Mouse (Mus musculus) embryonic facial prominence, embryonic 13.5 days (tissue): ENCODE measurements at regions not wholly inside any gene's neighbourhood (a gene's known extent, or its start where the extent isn't known, plus 50 kb on each side); places are given as distances from the start of the nearest gene placed in this dataset.
A peak's percentile ranks its signal among the peaks of the same experiment; 100 is the strongest.

Experiments
- ATAC-seq: fragments of 200-750 bp; cut with Nextera tagmentation; 2 replicates; pipeline ENCODE4 v1.8.0; 2017; ENCODE audit warnings: low read depth; ENCODE audit not compliant: insufficient number of reproducible peaks, insufficient read depth, low FRiP score, low TSS enrichment
- H3K27ac ChIP-seq: fragments of 300-500 bp; sonication (generic); 2 replicates; pipeline ENCODE4 v1.5.1; 2015; ENCODE audit warnings: moderate library complexity, mild to moderate bottlenecking, inconsistent platforms
- H3K27me3 ChIP-seq: fragments of 300-500 bp; sonication (generic); 2 replicates; pipeline ENCODE4 v1.6.1; 2015; ENCODE audit warnings: mild to moderate bottlenecking, inconsistent platforms
- H3K36me3 ChIP-seq: fragments of 300-500 bp; sonication (generic); 2 replicates; pipeline ENCODE4 v1.6.1; 2015; ENCODE audit warnings: mild to moderate bottlenecking, inconsistent platforms
- H3K4me1 ChIP-seq: fragments of 300-500 bp; sonication (generic); 2 replicates; pipeline ENCODE4 v1.6.1; 2015; ENCODE audit warnings: inconsistent platforms
- H3K4me2 ChIP-seq: fragments of 300-500 bp; sonication (generic); 2 replicates; pipeline ENCODE4 v1.6.1; 2015; ENCODE audit warnings: moderate library complexity, mild to moderate bottlenecking, inconsistent platforms
- H3K4me3 ChIP-seq: fragments of 300-500 bp; sonication (generic); 2 replicates; pipeline ENCODE4 v1.5.1; 2015; ENCODE audit warnings: mild to moderate bottlenecking, inconsistent platforms
- H3K9ac ChIP-seq: fragments of 300-500 bp; sonication (generic); 2 replicates; pipeline ENCODE4 v1.6.1; 2015; ENCODE audit warnings: mild to moderate bottlenecking, inconsistent platforms
- H3K9me3 ChIP-seq: fragments of 300-500 bp; sonication (generic); 2 replicates; pipeline ENCODE4 v1.6.1; 2016; ENCODE audit warnings: inconsistent platforms
- WGBS: fragments of 180-500 bp; shearing (Covaris S2); methylation state at CpG from one replicate; pipeline ENCODE4 v1.1.7; 2015; ENCODE audit warnings: mixed read lengths; 5-methylcytosine and 5-hydroxymethylcytosine counted together

DNA sequence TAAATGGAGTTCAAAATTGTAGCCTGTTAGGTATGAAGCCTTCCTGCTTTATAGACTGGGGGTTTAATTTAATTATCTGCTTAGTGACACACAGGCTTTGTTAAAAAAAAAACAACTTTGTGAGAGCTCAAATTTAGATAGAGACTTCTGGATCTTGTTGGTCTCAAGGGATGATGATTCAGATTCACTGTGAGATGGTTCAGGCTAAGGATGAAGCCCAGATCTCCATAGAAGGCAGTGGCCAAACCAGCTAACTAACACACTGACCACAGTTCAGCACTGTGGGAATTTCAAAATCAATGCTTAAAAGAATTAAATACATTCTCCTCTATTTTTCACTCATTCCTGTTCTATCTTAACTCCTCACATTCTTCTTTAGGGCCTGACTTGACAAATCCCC is 395.7 kb upstream of the Zeb2 start:
- Histone ChIP-seq H3K9ac (no peak overlapping the region), H3K27ac (no peak overlapping the region), H3K4me3 (no peak overlapping the region), H3K36me3 (no peaks in the 10 kb centered on the region), H3K4me1 (0 out of 2 replicates have a peak, but pooled peaks cover 4% of the 10 kb centered on the region), H3K9me3 (no peaks in the 10 kb centered on the region), H3K27me3 (no peaks in the 10 kb centered on the region), H3K4me2 (no peak overlapping the region)
- no peak for ATAC-seq

DNA sequence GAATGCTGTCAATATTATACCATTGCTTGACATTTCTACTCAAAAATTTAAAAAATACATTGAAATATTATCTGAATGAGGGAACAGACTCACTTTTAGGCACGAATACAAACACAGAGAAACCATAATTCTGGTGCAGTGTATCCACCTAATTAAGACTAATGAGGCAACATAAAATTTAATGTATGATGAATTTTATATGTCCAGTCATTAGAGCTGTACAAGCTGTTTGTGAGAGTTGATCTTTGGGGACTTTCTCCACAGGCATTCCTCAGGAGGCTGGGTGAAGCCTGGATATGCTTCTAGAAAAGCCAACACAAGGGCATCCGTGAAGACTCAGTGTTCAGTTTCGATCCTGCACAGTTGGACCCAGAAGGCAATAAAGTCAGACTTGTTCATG is 394.6 kb upstream of the Zeb2 start:
- Histone ChIP-seq H3K4me3 (no peak overlapping the region), H3K4me2 (no peak overlapping the region)
- 92% methylated on average over 3 of the region's 3 CpGs for WGBS

DNA sequence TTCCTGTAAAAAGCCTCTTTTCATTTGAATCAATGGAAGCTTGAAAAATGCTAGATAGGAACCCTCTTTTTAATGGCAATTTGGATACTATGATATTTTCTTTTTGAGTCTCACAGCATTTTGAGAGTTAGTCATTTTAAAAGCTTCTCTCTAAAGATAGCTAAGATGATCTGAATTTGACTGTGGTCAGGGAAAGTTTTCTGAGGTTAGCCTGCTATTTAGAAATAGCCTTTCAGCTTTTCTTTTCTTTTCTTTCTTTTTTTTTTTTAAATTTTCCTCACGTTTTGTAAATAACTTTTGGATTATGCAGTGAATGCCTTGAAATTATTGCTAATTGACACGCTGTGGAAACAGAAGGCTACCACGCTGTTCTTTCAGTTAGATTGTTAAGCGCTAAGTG is 387.3 kb upstream of the Zeb2 start:
- H3K27ac ChIP-seq, result no peak overlapping the region
- WGBS, result 82% methylated on average over 4 of the region's 4 CpGs
- no peaks in the 10 kb centered on the region for H3K4me1 ChIP-seq
- no peak for ATAC-seq
- H3K27me3 ChIP-seq, result no peaks in the 10 kb centered on the region
- no peaks in the 10 kb centered on the region for H3K36me3 ChIP-seq
- H3K9me3 ChIP-seq, result peaks cover 5% of the 10 kb centered on the region
- no peak overlapping the region for H3K4me3 ChIP-seq
- no peak overlapping the region for H3K9ac ChIP-seq
- no peak overlapping the region for H3K4me2 ChIP-seq

More for the DNA sequence above, 394.6 kb upstream of the Zeb2 start:
- Histone ChIP-seq H3K27me3 (no peaks in the 10 kb centered on the region), H3K4me1 (0 out of 2 replicates have a peak, but pooled peaks cover 4% of the 10 kb centered on the region), H3K9ac (no peak overlapping the region), H3K27ac (no peak overlapping the region), H3K9me3 (no peaks in the 10 kb centered on the region), H3K36me3 (no peaks in the 10 kb centered on the region)
- ATAC-seq, result no peak

DNA sequence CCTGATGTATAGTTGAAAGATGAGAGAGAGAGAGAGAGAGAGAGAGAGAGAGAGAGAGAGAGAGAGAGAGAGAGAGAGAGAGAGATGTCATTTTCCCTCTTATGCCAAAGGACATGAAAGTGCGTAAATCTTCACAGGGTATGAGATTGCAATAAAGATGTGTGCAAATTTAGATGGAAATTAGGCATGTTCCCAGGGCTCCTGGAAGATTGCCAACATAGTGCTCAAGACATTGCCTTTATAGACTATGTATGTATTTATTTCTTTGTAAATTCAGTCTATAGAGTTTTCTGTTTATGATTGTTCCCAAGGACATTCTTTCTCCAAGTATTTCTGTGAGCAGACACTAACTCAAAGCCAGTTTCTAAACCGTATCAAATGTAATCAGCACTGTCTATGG is 376.5 kb upstream of the Zeb2 start:
- Histone ChIP-seq H3K27me3 (no peaks in the 10 kb centered on the region), H3K9ac (no peak overlapping the region), H3K4me2 (no peak overlapping the region), H3K9me3 (no peaks in the 10 kb centered on the region), H3K27ac (no peak overlapping the region), H3K4me3 (no peak overlapping the region), H3K36me3 (no peaks in the 10 kb centered on the region), H3K4me1 (no peaks in the 10 kb centered on the region)
- WGBS, result 60% methylated on average over 2 of the region's 2 CpGs
- no peak for ATAC-seq

DNA sequence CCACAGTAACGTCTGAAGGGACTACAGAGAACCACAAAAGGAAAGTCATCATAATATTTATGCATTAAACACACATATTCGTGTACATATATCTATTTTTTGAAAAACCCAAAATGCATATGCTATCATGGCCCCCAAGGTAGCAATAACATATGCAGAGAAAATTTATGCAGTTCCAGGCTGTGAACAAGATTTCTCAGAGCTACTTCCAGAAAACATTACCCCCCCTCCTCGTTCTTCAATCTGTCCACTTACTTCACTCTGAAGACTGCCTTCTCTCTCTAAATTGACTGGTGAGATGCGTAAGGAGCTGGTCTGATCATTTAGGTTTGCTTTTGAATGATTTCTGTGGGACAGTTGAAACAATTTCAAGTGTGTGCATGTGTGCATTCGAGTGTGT is 369.3 kb upstream of the Zeb2 start:
- Histone ChIP-seq H3K4me2 (no peak overlapping the region), H3K9me3 (no peaks in the 10 kb centered on the region), H3K27ac (peak overlapping the region; percentile 62; the same call in 1 of the 2 replicates), H3K36me3 (no peaks in the 10 kb centered on the region), H3K27me3 (no peaks in the 10 kb centered on the region), H3K4me3 (no peak overlapping the region), H3K9ac (no peak overlapping the region), H3K4me1 (0 out of 2 replicates have a peak, but pooled peaks cover 5% of the 10 kb centered on the region)
- no peak for ATAC-seq
- WGBS, result 68% methylated on average over 5 of the region's 5 CpGs

DNA sequence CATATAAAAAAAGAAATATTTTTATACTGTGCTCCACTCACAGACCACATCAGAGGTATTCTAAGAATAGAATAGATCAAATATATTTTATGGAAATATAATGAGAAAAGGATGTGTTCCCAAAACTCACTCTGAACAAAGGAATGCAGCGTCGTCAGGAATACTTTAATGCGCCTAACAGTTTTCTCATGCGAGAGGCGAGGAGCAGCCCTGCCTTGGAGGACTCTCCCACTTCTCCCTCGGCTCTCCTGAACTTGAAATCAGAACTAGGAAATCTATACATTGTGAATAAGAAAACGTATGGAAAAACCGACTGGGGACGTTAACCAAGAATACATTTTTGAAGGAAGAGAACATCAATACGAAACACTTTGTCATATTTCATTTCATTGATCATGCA is 368.3 kb upstream of the Zeb2 start:
- H3K4me2 ChIP-seq, result peak overlapping the region; percentile 2; the same call in 1 of the 2 replicates
- no peak for ATAC-seq
- no peak overlapping the region for H3K9ac ChIP-seq
- 0 out of 2 replicates have a peak, but pooled peaks cover 5% of the 10 kb centered on the region for H3K4me1 ChIP-seq
- no peaks in the 10 kb centered on the region for H3K27me3 ChIP-seq
- 40% methylated on average over 10 of the region's 10 CpGs for WGBS
- H3K9me3 ChIP-seq, result no peaks in the 10 kb centered on the region
- no peaks in the 10 kb centered on the region for H3K36me3 ChIP-seq
- no peak overlapping the region for H3K4me3 ChIP-seq
- peak overlapping the region; percentile 88 for H3K27ac ChIP-seq

DNA sequence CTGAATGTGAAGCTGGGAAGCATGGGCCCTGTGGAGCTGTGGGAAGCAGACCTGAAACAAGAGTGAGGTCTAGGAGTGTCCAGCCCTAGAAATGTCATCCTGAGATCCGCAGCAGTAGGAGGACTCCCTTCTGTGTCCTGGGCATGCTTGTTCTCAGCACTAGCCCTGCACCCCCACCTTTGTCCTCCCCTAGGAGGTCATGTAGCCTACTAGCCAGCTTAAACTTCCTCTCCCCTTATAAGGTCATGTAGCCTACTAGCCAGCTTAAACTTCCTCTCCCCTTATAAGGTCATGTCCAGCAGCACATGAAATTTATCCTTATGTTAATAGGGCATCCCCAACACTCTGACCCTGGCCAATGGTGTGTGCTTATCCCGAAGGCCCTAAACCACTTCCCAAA is 363.5 kb upstream of the Zeb2 start:
- no peaks in the 10 kb centered on the region for H3K4me1 ChIP-seq
- H3K36me3 ChIP-seq, result no peaks in the 10 kb centered on the region
- no peak overlapping the region for H3K4me3 ChIP-seq
- H3K9me3 ChIP-seq, result no peaks in the 10 kb centered on the region
- no peak overlapping the region for H3K27ac ChIP-seq
- no peaks in the 10 kb centered on the region for H3K27me3 ChIP-seq
- WGBS, result 75% methylated on average over 2 of the region's 2 CpGs
- no peak overlapping the region for H3K4me2 ChIP-seq
- no peak for ATAC-seq
- no peak overlapping the region for H3K9ac ChIP-seq

DNA sequence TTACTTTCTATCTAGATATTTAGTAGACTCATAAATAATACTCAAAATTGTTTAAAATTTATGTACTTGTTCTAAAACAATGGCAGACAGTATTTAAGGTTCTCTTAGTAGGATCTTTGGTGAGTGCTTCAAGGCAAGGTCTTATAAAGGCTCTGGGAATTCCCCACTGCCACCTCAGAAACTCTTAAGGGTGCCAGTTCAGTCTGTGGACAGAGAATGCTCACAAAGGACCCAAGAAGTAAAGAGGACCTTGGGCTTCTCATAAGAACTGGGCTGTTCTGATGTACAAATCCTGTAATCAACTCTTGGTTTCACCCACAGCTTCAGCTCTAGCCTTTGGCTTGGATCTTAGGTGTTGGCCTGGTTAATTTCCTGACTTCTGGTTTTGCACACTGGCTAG is 358.8 kb upstream of the Zeb2 start:
- H3K9ac ChIP-seq, result no peak overlapping the region
- no peak overlapping the region for H3K4me3 ChIP-seq
- H3K4me2 ChIP-seq, result no peak overlapping the region
- no peaks in the 10 kb centered on the region for H3K36me3 ChIP-seq
- H3K4me1 ChIP-seq, result no peaks in the 10 kb centered on the region
- ATAC-seq, result no peak
- no peaks in the 10 kb centered on the region for H3K27me3 ChIP-seq
- H3K9me3 ChIP-seq, result no peaks in the 10 kb centered on the region
- H3K27ac ChIP-seq, result no peak overlapping the region

DNA sequence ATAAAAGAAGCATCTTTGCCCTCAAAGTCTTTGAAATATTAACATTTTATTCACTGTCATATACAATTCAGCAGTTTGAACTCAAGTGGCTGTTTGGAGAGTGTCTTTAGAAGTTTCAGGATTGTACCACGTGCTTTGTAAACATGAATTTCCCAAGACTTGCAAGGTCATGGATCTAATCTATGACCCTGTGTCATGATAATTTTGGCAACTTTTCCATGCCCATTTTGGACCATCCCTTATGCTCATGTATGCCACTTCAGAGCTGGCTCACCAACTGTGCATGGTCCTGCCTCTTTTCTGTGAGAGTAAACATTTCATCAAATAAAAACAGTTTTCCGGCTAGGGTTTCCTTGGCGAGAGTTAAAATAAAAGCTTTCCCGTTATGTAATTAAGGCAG is 347.1 kb upstream of the Zeb2 start:
- no peak overlapping the region for H3K9ac ChIP-seq
- 0 out of 2 replicates have a peak, but pooled peaks cover 3% of the 10 kb centered on the region for H3K4me1 ChIP-seq
- H3K9me3 ChIP-seq, result no peaks in the 10 kb centered on the region
- no peaks in the 10 kb centered on the region for H3K27me3 ChIP-seq
- no peak overlapping the region for H3K27ac ChIP-seq
- no peak for ATAC-seq
- no peak overlapping the region for H3K4me2 ChIP-seq
- WGBS, result 71% methylated on average over 4 of the region's 4 CpGs
- no peak overlapping the region for H3K4me3 ChIP-seq
- no peaks in the 10 kb centered on the region for H3K36me3 ChIP-seq

DNA sequence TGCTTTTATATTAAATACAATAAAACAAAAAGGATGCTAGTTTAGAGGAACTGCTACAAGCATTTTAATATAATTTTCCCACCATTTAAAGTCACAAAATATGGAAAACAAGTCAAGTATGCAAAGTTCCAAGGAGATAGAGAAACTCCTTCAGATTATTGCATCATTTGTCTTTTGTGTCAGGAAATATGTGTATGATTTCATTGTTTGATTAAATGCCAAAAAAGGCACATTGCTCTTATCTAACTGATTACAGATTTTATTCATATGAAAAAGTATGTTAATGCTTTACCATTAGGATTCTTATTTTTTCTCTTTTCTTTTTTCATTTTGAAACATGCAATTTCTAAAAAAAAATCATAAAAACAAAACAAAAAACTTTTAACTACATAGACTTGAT is 342.2 kb upstream of the Zeb2 start:
- Histone ChIP-seq H3K36me3 (no peaks in the 10 kb centered on the region), H3K4me1 (peaks cover 5% of the 10 kb centered on the region; the same call in 1 of the 2 replicates), H3K4me2 (no peak overlapping the region), H3K4me3 (no peak overlapping the region), H3K9ac (no peak overlapping the region), H3K27ac (no peak overlapping the region), H3K27me3 (no peaks in the 10 kb centered on the region), H3K9me3 (no peaks in the 10 kb centered on the region)
- no peak for ATAC-seq

DNA sequence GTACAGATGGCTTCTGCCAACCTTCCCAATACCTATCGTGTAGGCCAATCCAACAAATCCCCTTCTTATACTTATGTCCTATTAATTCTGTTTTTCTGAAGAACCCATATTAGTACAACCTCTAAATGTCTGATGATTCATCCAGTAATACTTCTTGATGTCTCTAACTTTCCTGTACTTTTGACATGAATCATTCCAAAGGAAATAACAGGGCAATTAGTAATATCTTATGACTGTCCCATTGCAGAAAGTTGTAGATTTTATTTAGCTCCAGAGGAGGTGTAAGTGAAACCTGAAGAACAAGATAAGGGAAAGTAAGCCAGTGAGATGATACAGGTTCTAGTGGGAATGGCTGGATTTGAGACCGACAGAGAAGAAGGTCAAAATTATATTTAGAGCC is 337.6 kb upstream of the Zeb2 start:
- Histone ChIP-seq H3K27ac (no peak overlapping the region), H3K27me3 (no peaks in the 10 kb centered on the region), H3K4me2 (no peak overlapping the region), H3K9me3 (no peaks in the 10 kb centered on the region), H3K4me1 (peaks cover 2% of the 10 kb centered on the region; the same call in 1 of the 2 replicates), H3K9ac (no peak overlapping the region), H3K4me3 (no peak overlapping the region), H3K36me3 (no peaks in the 10 kb centered on the region)
- ATAC-seq, result no peak
- WGBS, result 90% methylated on average over 2 of the region's 2 CpGs

DNA sequence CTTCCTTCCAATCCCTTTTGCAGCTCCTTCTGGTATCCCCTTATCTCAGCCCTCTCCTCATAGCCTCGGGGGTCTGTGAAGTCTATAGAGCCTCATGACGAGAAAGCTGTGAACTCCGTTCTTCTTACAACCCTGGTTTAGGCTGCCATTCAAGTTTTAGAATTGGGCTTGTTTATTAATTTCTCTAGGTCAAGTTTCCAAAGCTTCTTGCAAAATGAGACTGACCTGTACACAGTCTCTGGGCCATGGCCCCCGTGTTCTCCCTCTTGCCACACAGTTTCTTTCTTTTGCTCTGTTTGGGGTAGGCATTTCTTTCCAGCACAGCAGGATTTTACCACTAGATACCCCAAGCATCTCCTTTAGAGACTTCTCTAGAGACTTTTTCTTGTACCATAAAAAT is 322.0 kb upstream of the Zeb2 start:
- Histone ChIP-seq H3K4me1 (peaks cover 17% of the 10 kb centered on the region), H3K9me3 (no peaks in the 10 kb centered on the region), H3K4me3 (no peak overlapping the region), H3K9ac (no peak overlapping the region), H3K36me3 (no peaks in the 10 kb centered on the region), H3K27ac (no peak overlapping the region), H3K4me2 (no peak overlapping the region), H3K27me3 (no peaks in the 10 kb centered on the region)
- WGBS, result 57% methylated on average over 4 of the region's 4 CpGs
- ATAC-seq, result no peak

DNA sequence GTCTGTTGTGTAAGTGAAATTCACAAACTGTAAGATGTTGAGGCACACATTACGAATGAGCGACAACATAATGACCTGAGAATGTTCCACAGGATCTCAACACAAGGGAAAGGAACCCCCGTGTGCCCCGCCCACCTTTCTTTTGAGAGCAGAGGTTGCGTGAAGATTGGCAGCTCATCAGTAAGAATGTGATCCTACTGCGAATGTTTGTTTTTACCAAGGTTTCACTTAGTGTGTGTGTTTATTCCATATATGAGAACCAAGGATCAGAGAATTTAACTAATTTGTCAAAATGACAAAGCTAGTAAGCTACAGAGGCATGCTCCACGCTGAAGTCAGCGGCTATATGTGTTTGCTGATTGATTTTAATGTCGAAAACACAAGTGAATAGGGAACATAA is 321.5 kb upstream of the Zeb2 start:
- 74% methylated on average over 9 of the region's 9 CpGs for WGBS
- ATAC-seq, result no peak

More for the DNA sequence above, 321.5 kb upstream of the Zeb2 start:
- Histone ChIP-seq H3K4me3 (no peak overlapping the region), H3K36me3 (no peaks in the 10 kb centered on the region), H3K9ac (no peak overlapping the region), H3K4me1 (peaks cover 17% of the 10 kb centered on the region), H3K9me3 (no peaks in the 10 kb centered on the region), H3K4me2 (no peak overlapping the region), H3K27me3 (no peaks in the 10 kb centered on the region), H3K27ac (no peak overlapping the region)
